Mouse (Mus musculus) sigmoid colon, adult 10 weeks (tissue): ENCODE data around the gene Slc35b4. TPM values are rescaled to one million over a fixed set of nuclear protein-coding genes. Genes with fewer than 3 reads are reported as not detected.

Experiments
- polyA plus RNA-seq: library from polyadenylated mRNA; stranded (reverse); fragments of 350-450 nt; fragmentation: Illumina TruSeq; extraction: RNeasy Lipid Tissue Mini Kit (QIAGEN cat#74804); gene quantifications from one replicate; pipeline ENCODE4 v1.2.3, GENCODE M21; 2014; ENCODE audit warnings: low read depth, low replicate concordance

Gene Slc35b4
- 15.8 TPM for polyA plus RNA-seq

DNA sequence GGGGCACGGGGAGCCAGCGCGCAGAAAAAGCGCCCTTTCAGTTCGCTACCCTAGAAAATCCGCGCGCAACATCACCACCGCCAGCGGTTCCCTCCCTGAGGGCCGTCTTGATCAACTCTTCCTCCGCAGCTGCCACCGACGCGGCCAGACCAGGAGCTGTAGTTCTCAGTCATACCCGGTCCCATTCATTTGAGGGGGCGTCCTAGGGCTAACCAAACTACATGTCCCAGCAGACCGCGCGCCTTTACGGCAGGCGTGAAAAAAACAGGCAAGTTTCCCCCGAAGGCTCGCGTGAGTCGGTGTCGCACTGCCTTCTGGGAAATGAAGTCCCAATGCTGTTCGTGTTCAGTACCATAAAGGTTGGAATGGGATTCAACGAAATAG lies at the start of gene Slc35b4:
Gene Slc35b4, minus strand, starts transcription at position 248 of the 384 bp plus-strand sequence.

Other genes with a start within 250 kb of the Slc35b4 start
- gene Lrguk, start 147.7 kb downstream of the Slc35b4 start, polyA plus RNA-seq = 0.35 TPM
- 85.0 TPM for gene Akr1b3, start 140.4 kb upstream of the Slc35b4 start, polyA plus RNA-seq
- 14.8 TPM for gene Akr1b8, start 177.0 kb upstream of the Slc35b4 start, polyA plus RNA-seq
- gene Akr1b10, start 207.1 kb upstream of the Slc35b4 start, polyA plus RNA-seq = 21.3 TPM
- gene Akr1b7, start 235.2 kb upstream of the Slc35b4 start, polyA plus RNA-seq = 5.4 TPM